Mouse (Mus musculus) C2C12 (cell line): ENCODE results near the gene Rab21.

Experiments used
- CEBPB ChIP-seq: IDR thresholded peaks from one replicate; pipeline ENCODE4 v1.6.1; 2011; ENCODE audit warnings: low read depth, mild to moderate bottlenecking, control low read depth, moderate library complexity
- CTCF ChIP-seq: IDR thresholded peaks from one replicate; pipeline ENCODE4 v1.5.1; 2011; ENCODE audit not compliant: control insufficient read depth, insufficient read depth, insufficient read length
- FOSL1 ChIP-seq: IDR thresholded peaks from one replicate; pipeline ENCODE4 v1.8.0; 2011; ENCODE audit warnings: mild to moderate bottlenecking, low read length; ENCODE audit not compliant: poor library complexity, insufficient read depth, severe bottlenecking
- MYOD1 ChIP-seq: IDR thresholded peaks from one replicate; pipeline ENCODE4 v1.6.1; 2011; ENCODE audit warnings: low read depth; ENCODE audit not compliant: control insufficient read depth, insufficient read length

- TF ChIP-seq CTCF (no peak), MYOD1 (peak; percentile 59), CEBPB (no peak), FOSL1 (no peak)
These were observed 17.1 kb upstream of the Rab21 start for GRCm38 (mm10) chr10:115332420-115332952.
